Mouse (Mus musculus): ENCODE results near the gene Hnrnpr. TPM values are rescaled to one million over a fixed set of nuclear protein-coding genes. Genes with fewer than 3 reads are reported as not detected.

The Hnrnpr gene
- polyA plus RNA-seq, 1 experiment from 2014 or later = 196 TPM

- Histone ChIP-seq H3K27me3 (ENCODE audit: control insufficient read depth, insufficient read depth, low read length) (no peaks in the 10 kb centered on the region), H3K9me3 (ENCODE audit: control insufficient read depth, low read length) (no peaks in the 10 kb centered on the region), H3K36me3 (ENCODE audit: control insufficient read depth, insufficient read depth, low read length) (no peaks in the 10 kb centered on the region), H3K4me2 (no peak overlapping the region), H3K27ac (ENCODE audit: low read depth, low read length) (no peak overlapping the region), H3K4me1 (ENCODE audit: control insufficient read depth, insufficient read depth, low read length) (no peaks in the 10 kb centered on the region), H3K9ac (ENCODE audit: low read length) (no peak overlapping the region), H3K4me3 (ENCODE audit: low read depth, low read length) (no peak overlapping the region)
- 83% methylated on average over 6 of the region's 6 CpGs for WGBS
- no peak for ATAC-seq (ENCODE audit: low FRiP score)
- DNase-seq (ENCODE audit: low spot score, missing footprints) = no peak
These were observed 73.1 kb downstream of the Hnrnpr start for GRCm38 (mm10) chr4:136383839-136384238.

- no peaks in the 10 kb centered on the region for H3K9me3 ChIP-seq (ENCODE audit: control insufficient read depth, low read length)
- H3K9ac ChIP-seq (ENCODE audit: low read length) = no peak overlapping the region
- H3K27ac ChIP-seq (ENCODE audit: low read depth, low read length) = no peak overlapping the region
- no peak for DNase-seq (ENCODE audit: low spot score, missing footprints)
- WGBS = 75% methylated on average over 11 of the region's 11 CpGs
- H3K4me3 ChIP-seq (ENCODE audit: low read depth, low read length) = no peak overlapping the region
- H3K4me1 ChIP-seq (ENCODE audit: control insufficient read depth, insufficient read depth, low read length) = no peaks in the 10 kb centered on the region
- no peaks in the 10 kb centered on the region for H3K27me3 ChIP-seq (ENCODE audit: control insufficient read depth, insufficient read depth, low read length)
- H3K36me3 ChIP-seq (ENCODE audit: control insufficient read depth, insufficient read depth, low read length) = no peaks in the 10 kb centered on the region
- H3K4me2 ChIP-seq = no peak overlapping the region
- no peak for ATAC-seq (ENCODE audit: low FRiP score)
These were observed 76.5 kb downstream of the Hnrnpr start for GRCm38 (mm10) chr4:136387261-136387660.

- H3K9ac ChIP-seq (ENCODE audit: low read length) = no peak overlapping the region
- H3K9me3 ChIP-seq (ENCODE audit: control insufficient read depth, low read length) = no peaks in the 10 kb centered on the region
- H3K27ac ChIP-seq (ENCODE audit: low read depth, low read length) = no peak overlapping the region
- no peak for ATAC-seq (ENCODE audit: low FRiP score)
- H3K4me3 ChIP-seq (ENCODE audit: low read depth, low read length) = no peak overlapping the region
- no peak overlapping the region for H3K4me2 ChIP-seq
- no peaks in the 10 kb centered on the region for H3K27me3 ChIP-seq (ENCODE audit: control insufficient read depth, insufficient read depth, low read length)
- DNase-seq (ENCODE audit: low spot score, missing footprints) = no peak
- no peaks in the 10 kb centered on the region for H3K4me1 ChIP-seq (ENCODE audit: control insufficient read depth, insufficient read depth, low read length)
- no peaks in the 10 kb centered on the region for H3K36me3 ChIP-seq (ENCODE audit: control insufficient read depth, insufficient read depth, low read length)
- WGBS = 89% methylated on average over 10 of the region's 10 CpGs
These were observed 91.1 kb downstream of the Hnrnpr start for GRCm38 (mm10) chr4:136401806-136402205.

- DNase-seq (ENCODE audit: low spot score, missing footprints) (no peak), ATAC-seq (ENCODE audit: low FRiP score) (no peak)
- Histone ChIP-seq H3K27me3 (ENCODE audit: control insufficient read depth, insufficient read depth, low read length) (no peaks in the 10 kb centered on the region), H3K4me2 (no peak overlapping the region), H3K9ac (ENCODE audit: low read length) (no peak overlapping the region), H3K9me3 (ENCODE audit: control insufficient read depth, low read length) (no peaks in the 10 kb centered on the region), H3K4me1 (ENCODE audit: control insufficient read depth, insufficient read depth, low read length) (no peaks in the 10 kb centered on the region), H3K27ac (ENCODE audit: low read depth, low read length) (no peak overlapping the region), H3K4me3 (ENCODE audit: low read depth, low read length) (no peak overlapping the region), H3K36me3 (ENCODE audit: control insufficient read depth, insufficient read depth, low read length) (no peaks in the 10 kb centered on the region)
- WGBS = 81% methylated on average over 11 of the region's 11 CpGs
These were observed 97.1 kb downstream of the Hnrnpr start for GRCm38 (mm10) chr4:136407831-136408230.

Other genes starting within 250 kb of the Hnrnpr start
- gene Id3, start 167.4 kb upstream of the Hnrnpr start, polyA plus RNA-seq (2014; fragmentation: Nextera tagmentation; extraction: Ambion mirVana) = 500 and 543 TPM in 2 replicates
- 6.8 and 8.0 TPM in 2 replicates for gene E2f2, start 138.5 kb upstream of the Hnrnpr start, polyA plus RNA-seq (2014; fragmentation: Nextera tagmentation; extraction: Ambion mirVana)
- gene Asap3, start 104.6 kb upstream of the Hnrnpr start, polyA plus RNA-seq (2014; fragmentation: Nextera tagmentation; extraction: Ambion mirVana) = 2.8 and 3.2 TPM in 2 replicates
- 1.5 and 1.7 TPM in 2 replicates for gene Tcea3, start 63.2 kb upstream of the Hnrnpr start, polyA plus RNA-seq (2014; fragmentation: Nextera tagmentation; extraction: Ambion mirVana)
- 29.7 and 31.4 TPM in 2 replicates for gene Zfp46, start 26.3 kb upstream of the Hnrnpr start, polyA plus RNA-seq (2014; fragmentation: Nextera tagmentation; extraction: Ambion mirVana)
- 0.34 and 0.69 TPM in 2 replicates for gene Htr1d, start 112.6 kb downstream of the Hnrnpr start, polyA plus RNA-seq (2014; fragmentation: Nextera tagmentation; extraction: Ambion mirVana)
- 0.15 and 0.46 TPM in 2 replicates for gene 6030445D17Rik, start 151.3 kb downstream of the Hnrnpr start, polyA plus RNA-seq (2014; fragmentation: Nextera tagmentation; extraction: Ambion mirVana)
- gene Luzp1, start 158.8 kb downstream of the Hnrnpr start, polyA plus RNA-seq (2014; fragmentation: Nextera tagmentation; extraction: Ambion mirVana) = 94.2 and 99.5 TPM in 2 replicates